Mouse (Mus musculus) gastrocnemius, postnatal 36 days (tissue): ENCODE measurements around the gene B4galnt2. TPM values are rescaled to one million over a fixed set of nuclear protein-coding genes. Genes with fewer than 3 reads are reported as not detected.
"Not testable (repeated sequence)": the region's sequence is repeated elsewhere in the genome, so short reads cannot be mapped to it uniquely, and the experiment has no call there.

Source experiments
- DNase-seq, 2 experiments: peaks; one replicate each; pipeline ENCODE4 v3.0.0; 2022
- intact Hi-C: fragments of 180-260 bp; cut with DNase I; formaldehyde crosslinking; loops from one replicate; pipeline ENCODE4 v1.15.1; 2025
- total RNA-seq, 2 experiments: library from RNA; stranded (reverse); gene quantifications; 2 replicates each; pipeline ENCODE4 v1.2.3; 2021

Gene B4galnt2
- total RNA-seq, 2 experiments from 2014 or later = not detected

- intact Hi-C loops = no loop called here
- DNase-seq = no peak
Measured at GRCm38 (mm10) chr11:95907805-95908524, 6.7 kb downstream of the B4galnt2 start.

GRCm38 (mm10) chr11:95904290-95904689 lies 10.4 kb downstream of the B4galnt2 start:
- no peak for DNase-seq
- intact Hi-C loops = no loop called here

DNA sequence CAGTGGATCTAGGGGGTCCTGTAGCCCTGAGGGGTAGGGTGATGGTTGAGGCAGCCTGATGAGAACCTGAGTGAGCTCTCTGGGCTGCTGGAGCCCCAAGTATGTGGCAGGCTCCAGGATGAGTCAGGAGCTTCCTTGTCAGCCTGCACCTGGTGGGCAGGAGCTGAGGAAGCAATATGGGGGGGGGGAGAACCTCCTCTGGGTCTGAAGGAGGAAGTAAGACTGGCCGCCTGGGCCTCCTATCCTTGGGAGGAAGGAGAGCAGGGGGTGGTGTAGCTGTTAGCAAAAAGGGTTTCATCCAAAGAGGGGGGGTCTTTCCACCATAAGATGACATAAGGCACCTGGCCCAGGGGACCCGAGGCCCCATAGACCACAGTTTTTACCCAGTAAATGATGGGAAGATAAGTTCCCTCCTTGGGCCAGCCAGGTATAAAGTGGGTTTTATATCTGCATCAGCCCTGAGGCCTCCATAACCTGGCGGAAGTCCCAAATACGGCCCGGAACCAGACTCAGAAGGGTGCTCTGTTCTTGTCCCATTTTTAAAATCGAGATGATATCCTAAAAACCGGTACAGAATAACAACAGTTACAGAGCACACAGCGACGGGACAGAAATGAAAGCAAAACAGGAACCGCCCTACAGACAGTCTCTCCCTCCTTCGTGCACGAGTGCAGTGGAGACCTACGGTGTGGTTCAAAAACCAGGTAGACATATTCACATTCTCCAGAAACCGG lies 18.1 kb downstream of the B4galnt2 start:
- intact Hi-C loops = no loop called here

DNA sequence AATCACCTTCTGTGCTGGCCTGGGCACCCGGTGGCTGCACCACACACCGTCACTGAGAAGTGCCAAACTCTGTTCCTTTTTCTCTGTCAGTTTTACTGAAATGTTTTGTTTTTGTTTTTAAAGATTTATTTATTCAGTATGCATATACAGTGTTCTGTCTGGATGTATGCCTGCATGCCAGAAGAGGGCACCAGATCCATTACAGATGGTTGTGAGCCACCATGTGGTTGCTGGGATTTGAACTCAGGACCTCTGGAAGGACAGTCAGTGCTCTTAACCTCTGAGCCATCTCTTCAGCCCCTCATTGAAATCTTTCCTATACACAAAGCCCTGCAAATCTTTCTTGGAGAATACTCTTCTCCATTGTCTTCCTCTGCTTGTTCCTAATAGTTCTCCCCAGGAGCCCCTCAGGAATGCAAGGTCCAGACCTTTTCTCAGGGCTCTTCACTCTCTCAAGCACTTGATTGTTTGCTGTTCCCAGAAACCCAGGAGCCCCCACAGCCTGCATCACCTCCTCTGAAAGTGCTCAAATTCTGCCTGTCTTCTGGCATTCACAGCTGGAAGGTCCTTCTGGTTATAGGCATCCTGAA lies 24.1 kb downstream of the B4galnt2 start:
- DNase-seq = no peak
- intact Hi-C loops = no loop called here

More for the DNA sequence above, 18.1 kb downstream of the B4galnt2 start:
- no peak for DNase-seq

DNA sequence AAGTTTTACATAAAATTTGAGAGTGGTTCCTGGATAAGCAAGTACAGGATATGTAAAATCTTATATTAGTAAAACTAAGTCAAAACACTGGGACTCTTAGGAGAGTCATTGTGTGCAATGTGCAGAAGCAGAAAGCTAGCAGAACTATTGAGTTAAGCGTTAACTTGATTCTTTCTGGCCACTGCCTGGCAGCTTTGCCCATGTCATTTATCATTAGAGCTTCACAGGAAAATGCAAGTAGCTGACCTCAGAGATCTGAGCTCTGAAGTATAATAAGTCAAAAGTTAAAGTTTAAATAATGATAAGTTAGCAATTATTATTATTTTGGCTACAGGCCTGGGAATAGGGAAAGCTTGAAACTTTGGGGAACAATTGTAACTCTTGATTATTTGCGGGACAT lies 34.8 kb downstream of the B4galnt2 start:
- intact Hi-C loops = loop anchor here (10.0 kb wide), 2 partner anchors 215 to 245 kb away; no protein-coding TSS in a partner anchor

GRCm38 (mm10) chr11:95876296-95876695 lies 38.4 kb downstream of the B4galnt2 start:
- intact Hi-C loops = loop anchor here (10.0 kb wide), 2 partner anchors 219 to 249 kb away; no protein-coding TSS in a partner anchor
- no peak for DNase-seq

More for the DNA sequence above, 34.8 kb downstream of the B4galnt2 start:
- not testable (repeated sequence) for DNase-seq

- DNase-seq = no peak
- intact Hi-C loops = loop anchor here (10.0 kb wide), 2 partner anchors 219 to 249 kb away; no protein-coding TSS in a partner anchor
Measured at GRCm38 (mm10) chr11:95875804-95876203, 38.9 kb downstream of the B4galnt2 start.

DNA sequence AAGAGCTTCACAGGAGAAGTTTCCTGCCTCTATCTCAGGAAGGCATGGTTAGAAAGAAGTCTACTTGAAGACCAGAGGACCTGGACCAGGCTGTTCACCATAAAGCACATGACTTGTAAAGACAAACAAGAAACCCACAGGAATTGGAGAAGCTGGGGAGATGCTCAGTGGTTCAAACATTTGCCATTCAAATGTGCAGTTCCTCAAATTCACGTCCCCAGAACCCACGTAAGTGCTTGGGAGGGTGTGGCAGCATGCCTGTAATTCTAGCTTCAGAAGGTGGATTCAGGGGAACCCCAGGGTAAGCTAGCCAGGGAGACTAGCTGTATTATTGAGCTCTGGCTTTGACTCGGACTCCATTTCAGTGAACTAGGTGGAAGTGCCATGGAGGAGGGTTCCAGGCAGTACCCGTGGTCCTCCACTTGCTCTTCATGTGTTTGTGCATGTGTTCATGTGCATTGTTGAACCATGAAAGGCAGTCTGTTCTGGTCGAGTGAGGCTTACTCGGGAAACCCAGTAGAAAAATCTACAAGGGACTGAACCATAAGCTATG lies 44.7 kb downstream of the B4galnt2 start:
- no peak for DNase-seq
- intact Hi-C loops = loop anchor here (10.0 kb wide), 2 partner anchors 225 to 255 kb away; no protein-coding TSS in a partner anchor

GRCm38 (mm10) chr11:95869442-95869841 lies 45.2 kb downstream of the B4galnt2 start:
- no peak for DNase-seq
- intact Hi-C loops = no loop called here

- no peak for DNase-seq
- intact Hi-C loops = no loop called here
Measured at GRCm38 (mm10) chr11:95861397-95861796, 53.3 kb downstream of the B4galnt2 start.

DNA sequence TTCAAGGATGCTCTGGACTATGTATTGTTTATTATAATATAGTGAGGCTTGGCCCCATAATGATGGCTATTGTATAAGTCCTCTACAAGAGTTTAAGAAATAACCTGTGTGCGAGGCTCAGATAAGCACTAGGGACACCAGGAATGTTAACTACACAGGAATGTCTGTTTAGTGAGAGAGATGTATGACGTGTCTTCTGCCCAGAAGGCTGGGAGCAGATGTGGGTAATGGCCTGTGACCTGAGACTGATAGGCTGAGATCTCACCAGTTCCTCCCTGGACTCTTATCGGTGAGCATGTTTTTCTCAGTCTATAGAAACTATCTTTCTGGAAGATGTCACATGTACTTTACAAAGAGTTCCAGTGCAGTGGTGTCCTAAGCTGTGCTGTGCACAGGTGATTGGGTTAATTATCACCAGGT lies 54.6 kb downstream of the B4galnt2 start:
- intact Hi-C loops = no loop called here
- no peak for DNase-seq

GRCm38 (mm10) chr11:95859468-95859855 lies 55.2 kb downstream of the B4galnt2 start:
- intact Hi-C loops = loop anchor here (10.0 kb wide), 1 partner anchor 175 kb away; no protein-coding TSS in a partner anchor
- no peak for DNase-seq

DNA sequence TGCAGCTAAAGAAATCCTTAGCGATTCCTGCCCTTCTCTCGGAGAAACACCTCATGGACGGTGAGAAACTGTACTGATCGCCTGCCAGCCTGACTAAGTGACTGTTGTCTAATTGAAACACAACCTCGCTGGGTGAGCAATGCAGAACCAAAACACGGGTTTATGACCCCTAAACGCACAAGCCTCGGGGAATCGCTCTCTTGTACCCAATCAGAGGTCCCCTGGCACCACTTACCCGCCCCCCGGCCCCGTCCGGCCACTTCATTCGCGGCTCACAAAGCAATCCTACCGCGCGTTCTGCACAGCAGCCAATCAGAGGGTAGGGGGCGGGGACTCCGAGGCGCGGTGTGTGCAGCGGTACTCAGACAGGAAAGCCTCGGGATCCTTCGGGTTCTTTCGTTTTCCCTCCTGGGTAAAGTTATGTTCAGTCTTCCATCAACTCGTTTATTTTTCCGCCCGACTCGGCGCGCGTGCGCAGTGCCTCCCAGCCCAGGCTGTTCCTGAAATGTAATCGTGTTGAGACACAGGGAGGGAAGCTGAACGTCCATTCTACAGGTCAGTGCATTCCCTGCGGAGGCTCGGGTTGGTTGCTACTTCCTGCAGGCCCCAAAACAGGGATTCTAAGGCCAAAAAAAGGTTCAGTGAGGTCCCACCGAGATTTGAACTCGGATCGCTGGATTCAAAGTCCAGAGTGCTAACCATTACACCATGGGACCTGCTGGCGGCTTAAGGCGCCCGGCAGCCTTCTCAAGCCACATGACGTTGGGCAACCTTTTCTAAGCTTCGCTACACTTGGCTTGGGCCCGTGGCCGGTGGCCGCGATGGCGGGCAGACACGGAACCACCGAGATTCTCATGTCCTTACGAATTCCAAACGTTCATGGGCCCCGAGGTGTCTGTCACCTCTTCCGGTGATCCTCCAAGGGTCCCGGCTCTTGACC lies 55.9 kb downstream of the B4galnt2 start:
- DNase-seq = peak; percentile 97 to 99
- intact Hi-C loops = loop anchor here (10.0 kb wide), 1 partner anchor 174 kb away; no protein-coding TSS in a partner anchor

DNA sequence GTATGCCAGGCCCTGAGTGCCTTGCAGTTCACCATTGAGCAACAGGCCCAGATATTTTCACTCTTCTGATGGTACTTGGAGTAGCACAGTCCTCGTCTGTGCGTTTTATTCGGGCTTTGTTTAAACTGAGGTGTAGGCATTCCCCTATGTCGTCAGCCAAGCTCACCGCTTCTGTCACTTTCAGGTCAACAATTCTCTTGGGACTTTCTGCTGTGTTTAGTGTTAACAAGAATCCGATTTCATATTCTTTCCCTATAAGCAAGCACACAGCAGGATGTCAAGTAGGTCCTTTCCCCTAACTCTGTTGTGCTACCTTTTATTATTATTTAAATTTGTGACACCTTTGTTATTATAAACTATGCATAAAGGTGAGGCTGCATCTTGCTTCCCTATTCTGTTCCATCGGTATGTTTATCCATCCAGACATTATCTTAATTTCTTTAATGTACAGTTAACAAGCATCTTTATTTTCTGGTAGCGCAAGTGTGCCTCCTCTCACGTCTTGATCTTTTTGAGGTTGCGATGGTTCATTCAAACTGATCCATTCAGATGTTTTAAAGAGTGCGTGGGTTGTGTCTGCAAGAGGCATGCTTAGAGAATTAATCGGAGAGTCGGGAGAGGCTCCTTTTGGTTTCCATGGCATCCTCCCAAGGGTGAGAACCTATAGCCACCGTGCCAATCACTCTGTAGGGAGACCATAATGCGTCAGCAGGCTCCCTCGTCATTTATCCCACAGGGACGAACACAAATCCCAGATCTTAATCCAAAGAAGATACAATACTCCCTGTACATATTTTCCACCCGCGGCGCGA lies 56.8 kb downstream of the B4galnt2 start:
- no peak for DNase-seq
- intact Hi-C loops = loop anchor here (10.0 kb wide), 1 partner anchor 173 kb away; no protein-coding TSS in a partner anchor

- no peak for DNase-seq
- intact Hi-C loops = loop anchor here (10.0 kb wide), 1 partner anchor 173 kb away; no protein-coding TSS in a partner anchor
Measured at GRCm38 (mm10) chr11:95857306-95857705, 57.4 kb downstream of the B4galnt2 start.

DNA sequence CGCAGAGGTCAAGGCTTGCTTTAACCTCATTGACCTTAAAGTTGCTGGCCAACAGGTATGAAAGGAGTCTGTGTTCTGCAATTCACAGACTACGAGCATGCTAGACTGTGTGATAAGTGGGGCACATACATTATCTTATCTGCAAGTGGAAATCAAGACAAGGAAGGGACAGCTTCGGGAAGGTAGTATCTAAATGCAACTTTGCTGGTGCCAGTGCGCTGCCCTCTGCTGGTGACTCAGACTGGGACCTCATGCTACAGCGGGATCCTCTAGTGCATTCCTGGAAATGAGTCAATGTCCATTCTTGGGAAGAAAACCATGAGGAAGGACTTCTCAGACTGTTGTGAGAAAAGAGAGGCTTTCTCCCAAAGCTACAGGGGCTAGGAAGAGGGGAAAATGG lies 61.0 kb downstream of the B4galnt2 start:
- intact Hi-C loops = loop anchor here (2.0 to 10.0 kb wide), 3 partner anchors 25 to 169 kb away; no protein-coding TSS in a partner anchor
- peak; percentile 57 to 62 for DNase-seq

- no peak for DNase-seq
- intact Hi-C loops = loop anchor here (10.0 kb wide), 1 partner anchor 166 kb away; no protein-coding TSS in a partner anchor
Measured at GRCm38 (mm10) chr11:95850898-95851297, 63.8 kb downstream of the B4galnt2 start.

DNA sequence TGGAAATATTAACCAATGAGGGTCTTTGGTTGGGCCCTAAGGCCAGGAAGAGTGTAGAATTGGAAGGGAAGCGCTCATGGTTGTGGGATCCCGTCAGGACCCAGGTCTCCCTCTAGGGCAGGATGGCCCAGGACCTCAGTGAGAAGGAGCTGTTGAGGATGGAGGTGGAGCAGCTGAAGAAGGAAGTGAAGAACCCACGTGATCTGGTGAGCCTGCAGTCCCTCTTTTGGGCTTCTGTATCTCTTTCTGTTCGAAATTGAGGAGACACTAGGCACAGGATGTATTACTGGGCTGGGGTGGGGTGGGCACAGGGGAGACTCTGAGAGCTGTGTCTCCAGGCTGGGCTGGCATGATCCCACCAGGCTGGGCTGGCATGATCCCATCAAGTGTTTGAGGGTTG lies 69.8 kb downstream of the B4galnt2 start:
- DNase-seq = no peak
- intact Hi-C loops = no loop called here
